Mouse (Mus musculus): ENCODE measurements around the gene Ndufa5.

Gene Ndufa5

GRCm38 (mm10) chr6:24527155-24528063 is at the start of gene Ndufa5:
Gene Ndufa5 (minus strand): TSS chr6:24528013.
- DNase-seq (ENCODE audit: low read depth, low spot score): peak; percentile 97
- H3K27me3 ChIP-seq (ENCODE audit: control insufficient read depth, insufficient read depth, low read length, poor library complexity, severe bottlenecking): no peaks in the 10 kb centered on the region
- no peaks in the 10 kb centered on the region for H3K36me3 ChIP-seq (ENCODE audit: control insufficient read depth, insufficient read depth, low read length, poor library complexity, severe bottlenecking)

GRCm38 (mm10) chr6:24573319-24573718 is 45.5 kb upstream of the Ndufa5 start:
- no peaks in the 10 kb centered on the region for H3K36me3 ChIP-seq (ENCODE audit: control insufficient read depth, insufficient read depth, low read length, poor library complexity, severe bottlenecking)
- H3K27me3 ChIP-seq (ENCODE audit: control insufficient read depth, insufficient read depth, low read length, poor library complexity, severe bottlenecking): no peaks in the 10 kb centered on the region
- DNase-seq (ENCODE audit: low read depth, low spot score): no peak

- H3K36me3 ChIP-seq (ENCODE audit: control insufficient read depth, insufficient read depth, low read length, poor library complexity, severe bottlenecking): no peaks in the 10 kb centered on the region
- no peaks in the 10 kb centered on the region for H3K27me3 ChIP-seq (ENCODE audit: control insufficient read depth, insufficient read depth, low read length, poor library complexity, severe bottlenecking)
- no peak for DNase-seq (ENCODE audit: low read depth, low spot score)
Measured at GRCm38 (mm10) chr6:24572431-24572830, 44.6 kb upstream of the Ndufa5 start.

- no peak for DNase-seq (ENCODE audit: low read depth, low spot score)
- no peaks in the 10 kb centered on the region for H3K36me3 ChIP-seq (ENCODE audit: control insufficient read depth, insufficient read depth, low read length, poor library complexity, severe bottlenecking)
- no peaks in the 10 kb centered on the region for H3K27me3 ChIP-seq (ENCODE audit: control insufficient read depth, insufficient read depth, low read length, poor library complexity, severe bottlenecking)
Measured at GRCm38 (mm10) chr6:24571126-24571525, 43.3 kb upstream of the Ndufa5 start.

- H3K27me3 ChIP-seq (ENCODE audit: control insufficient read depth, insufficient read depth, low read length, poor library complexity, severe bottlenecking): no peaks in the 10 kb centered on the region
- no peak for DNase-seq (ENCODE audit: low read depth, low spot score)
- no peaks in the 10 kb centered on the region for H3K36me3 ChIP-seq (ENCODE audit: control insufficient read depth, insufficient read depth, low read length, poor library complexity, severe bottlenecking)
Measured at GRCm38 (mm10) chr6:24570278-24570677, 42.5 kb upstream of the Ndufa5 start.

GRCm38 (mm10) chr6:24569711-24570110 is 41.9 kb upstream of the Ndufa5 start:
- DNase-seq (ENCODE audit: low read depth, low spot score): no peak
- no peaks in the 10 kb centered on the region for H3K36me3 ChIP-seq (ENCODE audit: control insufficient read depth, insufficient read depth, low read length, poor library complexity, severe bottlenecking)
- no peaks in the 10 kb centered on the region for H3K27me3 ChIP-seq (ENCODE audit: control insufficient read depth, insufficient read depth, low read length, poor library complexity, severe bottlenecking)

GRCm38 (mm10) chr6:24568963-24569362 is 41.1 kb upstream of the Ndufa5 start:
- no peaks in the 10 kb centered on the region for H3K27me3 ChIP-seq (ENCODE audit: control insufficient read depth, insufficient read depth, low read length, poor library complexity, severe bottlenecking)
- H3K36me3 ChIP-seq (ENCODE audit: control insufficient read depth, insufficient read depth, low read length, poor library complexity, severe bottlenecking): no peaks in the 10 kb centered on the region
- no peak for DNase-seq (ENCODE audit: low read depth, low spot score)

- DNase-seq (ENCODE audit: low read depth, low spot score): no peak
- H3K27me3 ChIP-seq (ENCODE audit: control insufficient read depth, insufficient read depth, low read length, poor library complexity, severe bottlenecking): no peaks in the 10 kb centered on the region
- no peaks in the 10 kb centered on the region for H3K36me3 ChIP-seq (ENCODE audit: control insufficient read depth, insufficient read depth, low read length, poor library complexity, severe bottlenecking)
Measured at GRCm38 (mm10) chr6:24564886-24565285, 37.1 kb upstream of the Ndufa5 start.

- Histone ChIP-seq H3K36me3 (ENCODE audit: control insufficient read depth, insufficient read depth, low read length, poor library complexity, severe bottlenecking) (no peaks in the 10 kb centered on the region), H3K27me3 (ENCODE audit: control insufficient read depth, insufficient read depth, low read length, poor library complexity, severe bottlenecking) (no peaks in the 10 kb centered on the region)
- DNase-seq (ENCODE audit: low read depth, low spot score): no peak
Measured at GRCm38 (mm10) chr6:24564081-24564480, 36.3 kb upstream of the Ndufa5 start.

GRCm38 (mm10) chr6:24555488-24555887 is 27.7 kb upstream of the Ndufa5 start:
- Histone ChIP-seq H3K27me3 (ENCODE audit: control insufficient read depth, insufficient read depth, low read length, poor library complexity, severe bottlenecking) (no peaks in the 10 kb centered on the region), H3K36me3 (ENCODE audit: control insufficient read depth, insufficient read depth, low read length, poor library complexity, severe bottlenecking) (no peaks in the 10 kb centered on the region)
- DNase-seq (ENCODE audit: low read depth, low spot score): no peak

- no peaks in the 10 kb centered on the region for H3K36me3 ChIP-seq (ENCODE audit: control insufficient read depth, insufficient read depth, low read length, poor library complexity, severe bottlenecking)
- no peaks in the 10 kb centered on the region for H3K27me3 ChIP-seq (ENCODE audit: control insufficient read depth, insufficient read depth, low read length, poor library complexity, severe bottlenecking)
- no peak for DNase-seq (ENCODE audit: low read depth, low spot score)
Measured at GRCm38 (mm10) chr6:24554427-24555086, 26.7 kb upstream of the Ndufa5 start.

GRCm38 (mm10) chr6:24552046-24552445 is 24.2 kb upstream of the Ndufa5 start:
- no peaks in the 10 kb centered on the region for H3K27me3 ChIP-seq (ENCODE audit: control insufficient read depth, insufficient read depth, low read length, poor library complexity, severe bottlenecking)
- H3K36me3 ChIP-seq (ENCODE audit: control insufficient read depth, insufficient read depth, low read length, poor library complexity, severe bottlenecking): no peaks in the 10 kb centered on the region
- no peak for DNase-seq (ENCODE audit: low read depth, low spot score)

GRCm38 (mm10) chr6:24549801-24550200 is 22.0 kb upstream of the Ndufa5 start:
- Histone ChIP-seq H3K27me3 (ENCODE audit: control insufficient read depth, insufficient read depth, low read length, poor library complexity, severe bottlenecking) (no peaks in the 10 kb centered on the region), H3K36me3 (ENCODE audit: control insufficient read depth, insufficient read depth, low read length, poor library complexity, severe bottlenecking) (no peaks in the 10 kb centered on the region)
- DNase-seq (ENCODE audit: low read depth, low spot score): no peak

- H3K27me3 ChIP-seq (ENCODE audit: control insufficient read depth, insufficient read depth, low read length, poor library complexity, severe bottlenecking): no peaks in the 10 kb centered on the region
- no peak for DNase-seq (ENCODE audit: low read depth, low spot score)
- no peaks in the 10 kb centered on the region for H3K36me3 ChIP-seq (ENCODE audit: control insufficient read depth, insufficient read depth, low read length, poor library complexity, severe bottlenecking)
Measured at GRCm38 (mm10) chr6:24546716-24547420, 19.1 kb upstream of the Ndufa5 start.

- H3K36me3 ChIP-seq (ENCODE audit: control insufficient read depth, insufficient read depth, low read length, poor library complexity, severe bottlenecking): no peaks in the 10 kb centered on the region
- H3K27me3 ChIP-seq (ENCODE audit: control insufficient read depth, insufficient read depth, low read length, poor library complexity, severe bottlenecking): no peaks in the 10 kb centered on the region
- DNase-seq (ENCODE audit: low read depth, low spot score): no peak
Measured at GRCm38 (mm10) chr6:24543119-24543591, 15.3 kb upstream of the Ndufa5 start.

All from splenic B cell, adult 2 months (primary cell).